Comparison of ENCODE assay signal across 8 mouse cellular contexts in the genomic region with DNA sequence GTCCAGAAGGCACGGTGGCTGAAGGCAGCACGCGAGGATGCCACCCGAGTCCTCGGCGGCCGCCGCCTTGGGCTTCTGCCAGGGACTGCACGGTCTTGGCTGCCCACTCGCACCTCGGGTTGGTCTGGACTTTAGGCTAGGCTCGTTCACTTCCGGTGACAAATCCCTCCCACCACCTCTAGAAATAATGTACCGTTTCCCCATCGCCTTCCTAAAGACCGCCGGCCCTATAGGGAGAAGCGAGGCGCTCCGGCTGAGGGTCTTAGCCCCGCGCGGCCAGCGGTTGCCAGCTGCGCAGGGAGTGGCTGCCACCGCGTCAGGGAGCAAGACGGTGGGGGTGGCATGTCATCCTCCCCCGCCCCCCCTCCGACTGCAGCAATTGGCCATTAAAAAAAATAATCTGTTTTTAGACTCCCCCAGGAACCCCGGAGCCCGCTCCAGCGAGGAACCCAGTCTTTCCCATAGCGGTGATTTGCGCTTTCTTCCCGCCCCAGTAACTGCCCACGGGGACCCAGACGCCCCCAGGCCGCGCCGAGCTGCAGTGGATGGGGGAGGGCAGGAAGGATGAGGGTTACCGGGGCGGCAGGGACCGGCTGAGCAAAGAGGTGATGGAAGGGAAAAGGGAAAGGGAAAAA. TPM values are rescaled to one million over a fixed set of nuclear protein-coding genes. Genes with fewer than 3 reads are reported as not detected.
DNase-seq lines count a peak whose midpoint lies in the region; ATAC-seq and TF ChIP-seq lines count a peak whose summit lies in the region.

No protein-coding gene starts in this region.

- H3K27me3 ChIP-seq in embryonic facial prominence, embryonic 10.5 days (replicated peaks; ENCODE audit: low read depth, poor library complexity, severe bottlenecking) = no peaks in the 10 kb centered on the region
- H3K27me3 ChIP-seq in intestine, postnatal 0 days (replicated peaks; ENCODE audit: control insufficient read depth, insufficient read depth, low read length) = no peaks in the 10 kb centered on the region
- no peaks in the 10 kb centered on the region for H3K27me3 ChIP-seq in limb, embryonic 10.5 days (ENCODE audit: low read depth, poor library complexity, severe bottlenecking)
- H3K27me3 ChIP-seq in midbrain, embryonic 11.5 days (ENCODE audit: control insufficient read depth, insufficient read depth, low read length) = no peaks in the 10 kb centered on the region

- H3K36me3 ChIP-seq in embryonic facial prominence, embryonic 10.5 days (replicated peaks) = peaks cover 22% of the 10 kb centered on the region
- no peaks in the 10 kb centered on the region for H3K36me3 ChIP-seq in intestine, postnatal 0 days (ENCODE audit: control insufficient read depth, insufficient read depth)
- H3K36me3 ChIP-seq in limb, embryonic 10.5 days = peaks cover 21% of the 10 kb centered on the region
- H3K36me3 ChIP-seq in midbrain, embryonic 11.5 days (ENCODE audit: control insufficient read depth, insufficient read depth, low read length) = no peaks in the 10 kb centered on the region

- under 1% methylated on average over 44 of the region's 44 CpGs for WGBS in embryonic facial prominence, embryonic 10.5 days
- WGBS in intestine, postnatal 0 days = under 1% methylated on average over 44 of the region's 44 CpGs
- WGBS in limb, embryonic 10.5 days = under 1% methylated on average over 44 of the region's 44 CpGs
- under 1% methylated on average over 44 of the region's 44 CpGs for WGBS in midbrain, embryonic 11.5 days

- peaks cover 47% of the 10 kb centered on the region for H3K4me1 ChIP-seq in embryonic facial prominence, embryonic 10.5 days
- peaks cover 21% of the 10 kb centered on the region for H3K4me1 ChIP-seq in intestine, postnatal 0 days (replicated peaks; ENCODE audit: control insufficient read depth, insufficient read depth, low read length)
- H3K4me1 ChIP-seq in limb, embryonic 10.5 days = peaks cover 43% of the 10 kb centered on the region
- H3K4me1 ChIP-seq in midbrain, embryonic 11.5 days (ENCODE audit: control insufficient read depth, insufficient read depth, low read length) = peaks cover 18% of the 10 kb centered on the region

- H3K9me3 ChIP-seq in embryonic facial prominence, embryonic 10.5 days = no peaks in the 10 kb centered on the region
- H3K9me3 ChIP-seq in intestine, postnatal 0 days (ENCODE audit: control insufficient read depth) = no peaks in the 10 kb centered on the region
- no peaks in the 10 kb centered on the region for H3K9me3 ChIP-seq in limb, embryonic 10.5 days (replicated peaks)
- H3K9me3 ChIP-seq in midbrain, embryonic 11.5 days (ENCODE audit: control insufficient read depth, low read length) = no peaks in the 10 kb centered on the region

- ATAC-seq in intestine, postnatal 0 days = peak; percentile 13; the same call in 1 of the 2 replicates
- ATAC-seq in midbrain, embryonic 11.5 days (ENCODE audit: low FRiP score) = peak; percentile 70

- peak overlapping the region; percentile 98 for H3K4me2 ChIP-seq in intestine, postnatal 0 days (replicated peaks; ENCODE audit: low read depth)
- H3K4me2 ChIP-seq in midbrain, embryonic 11.5 days = peak overlapping the region; percentile 82

- H3K9ac ChIP-seq in intestine, postnatal 0 days (ENCODE audit: low read depth, low read length) = peak overlapping the region; percentile 71
- H3K9ac ChIP-seq in midbrain, embryonic 11.5 days (ENCODE audit: low read length) = peak overlapping the region; percentile 70

- peak; percentile 11; the same call in 1 of the 2 replicates for TF ChIP-seq CTCF in intestine, postnatal 0 days (IDR thresholded peaks at IDR 0.05; ENCODE audit: low read depth)

- H3K27ac ChIP-seq in embryonic facial prominence, embryonic 10.5 days (replicated peaks) = peak overlapping the region; percentile 95
- peak overlapping the region; percentile 92 for H3K27ac ChIP-seq in intestine, postnatal 0 days (ENCODE audit: low read depth, low read length)
- H3K27ac ChIP-seq in limb, embryonic 10.5 days = peak overlapping the region; percentile 95
- H3K27ac ChIP-seq in midbrain, embryonic 11.5 days (ENCODE audit: low read depth, low read length) = peak overlapping the region; percentile 88

- H3K4me3 ChIP-seq in embryonic facial prominence, embryonic 10.5 days = peak overlapping the region; percentile 97
- H3K4me3 ChIP-seq in intestine, postnatal 0 days (ENCODE audit: low read depth, low read length) = peak overlapping the region; percentile 84
- H3K4me3 ChIP-seq in limb, embryonic 10.5 days = peak overlapping the region; percentile 87
- peak overlapping the region; percentile 93 for H3K4me3 ChIP-seq in midbrain, embryonic 11.5 days (ENCODE audit: low read depth, low read length)

- DNase-seq in adrenal gland, postnatal 14 days = peak; percentile 89
- peak; percentile 80 for DNase-seq in embryonic facial prominence, embryonic 10.5 days (ENCODE audit: low spot score)
- DNase-seq in gastrocnemius, postnatal 4 days (ENCODE audit: low spot score in 2 of 2) = peak; percentile 62 to 79
- DNase-seq in limb, embryonic 10.5 days (ENCODE audit: low spot score) = peak; percentile 81
- peak; percentile 95 for DNase-seq in midbrain, embryonic 11.5 days (ENCODE audit: low spot score, missing footprints)
- DNase-seq in skeletal muscle tissue, adult 2 months (ENCODE audit: low read depth, low spot score) = peak; percentile 75
- peak; percentile 79 for DNase-seq in yolk sac, embryonic 10.5 days (ENCODE audit: low spot score)

RNA-seq across cellular contexts. Expression of gene Tbcc, which starts 0.9 kb away (rescaled TPM):
- 20.6 and 20.7 TPM in 2 replicates for total RNA-seq in adrenal gland, postnatal 14 days (2021)
- 52.9 and 57.9 TPM in 2 replicates for polyA plus RNA-seq in embryonic facial prominence, embryonic 10.5 days (2016; fragmentation: Nextera tagmentation; extraction: Ambion mirVana)
- total RNA-seq in gastrocnemius, postnatal 4 days (2021) = 10 to 100 TPM; 24.7 to 27.0 TPM
- polyA plus RNA-seq in intestine, postnatal 0 days (2015; fragmentation: Nextera tagmentation; extraction: Ambion mirVana) = 40.1 and 40.2 TPM in 2 replicates
- polyA plus RNA-seq in limb, embryonic 10.5 days (2016; fragmentation: Nextera tagmentation; extraction: Ambion mirVana) = 62.1 and 66.3 TPM in 2 replicates
- 72.7 and 76.2 TPM in 2 replicates for polyA plus RNA-seq in midbrain, embryonic 11.5 days (2014; fragmentation: Nextera tagmentation; extraction: Ambion mirVana)

RNA-seq across cellular contexts. Expression of gene Prph2, which starts 20.7 kb away (rescaled TPM):
- not detected in 2 replicates for total RNA-seq in adrenal gland, postnatal 14 days (2021)
- polyA plus RNA-seq in embryonic facial prominence, embryonic 10.5 days (2016; fragmentation: Nextera tagmentation; extraction: Ambion mirVana) = not detected in 2 replicates
- total RNA-seq in gastrocnemius, postnatal 4 days (2021) = not detected
- not detected in 2 replicates for polyA plus RNA-seq in intestine, postnatal 0 days (2015; fragmentation: Nextera tagmentation; extraction: Ambion mirVana)
- not detected in 2 replicates for polyA plus RNA-seq in limb, embryonic 10.5 days (2016; fragmentation: Nextera tagmentation; extraction: Ambion mirVana)
- not detected in 2 replicates for polyA plus RNA-seq in midbrain, embryonic 11.5 days (2014; fragmentation: Nextera tagmentation; extraction: Ambion mirVana)

RNA-seq across cellular contexts. Expression of gene Bicral, which starts 31.3 kb away (rescaled TPM):
- 19.4 and 20.1 TPM in 2 replicates for total RNA-seq in adrenal gland, postnatal 14 days (2021)
- polyA plus RNA-seq in embryonic facial prominence, embryonic 10.5 days (2016; fragmentation: Nextera tagmentation; extraction: Ambion mirVana) = 3.0 and 4.4 TPM in 2 replicates
- total RNA-seq in gastrocnemius, postnatal 4 days (2021) = 10 to 100 TPM; 17.0 to 17.6 TPM
- polyA plus RNA-seq in intestine, postnatal 0 days (2015; fragmentation: Nextera tagmentation; extraction: Ambion mirVana) = 2.2 and 2.6 TPM in 2 replicates
- polyA plus RNA-seq in limb, embryonic 10.5 days (2016; fragmentation: Nextera tagmentation; extraction: Ambion mirVana) = 3.6 and 4.3 TPM in 2 replicates
- polyA plus RNA-seq in midbrain, embryonic 11.5 days (2014; fragmentation: Nextera tagmentation; extraction: Ambion mirVana) = 5.8 and 6.4 TPM in 2 replicates

Comparison
In these comparisons a context has a peak if more than half of its experiments do, and no peak if none do; other contexts are left out.
1. Peak in every context shown above with its lines: DNase-seq, ATAC-seq, H3K4me3 ChIP-seq and H3K27ac ChIP-seq.